Mouse (Mus musculus) lung, postnatal 4 days (tissue): ENCODE results near the gene Ldb1.

Experiments used
- DNase-seq, 2 experiments: peaks; one replicate each; pipeline ENCODE4 v3.0.0; 2021

Ldb1 gene

DNA sequence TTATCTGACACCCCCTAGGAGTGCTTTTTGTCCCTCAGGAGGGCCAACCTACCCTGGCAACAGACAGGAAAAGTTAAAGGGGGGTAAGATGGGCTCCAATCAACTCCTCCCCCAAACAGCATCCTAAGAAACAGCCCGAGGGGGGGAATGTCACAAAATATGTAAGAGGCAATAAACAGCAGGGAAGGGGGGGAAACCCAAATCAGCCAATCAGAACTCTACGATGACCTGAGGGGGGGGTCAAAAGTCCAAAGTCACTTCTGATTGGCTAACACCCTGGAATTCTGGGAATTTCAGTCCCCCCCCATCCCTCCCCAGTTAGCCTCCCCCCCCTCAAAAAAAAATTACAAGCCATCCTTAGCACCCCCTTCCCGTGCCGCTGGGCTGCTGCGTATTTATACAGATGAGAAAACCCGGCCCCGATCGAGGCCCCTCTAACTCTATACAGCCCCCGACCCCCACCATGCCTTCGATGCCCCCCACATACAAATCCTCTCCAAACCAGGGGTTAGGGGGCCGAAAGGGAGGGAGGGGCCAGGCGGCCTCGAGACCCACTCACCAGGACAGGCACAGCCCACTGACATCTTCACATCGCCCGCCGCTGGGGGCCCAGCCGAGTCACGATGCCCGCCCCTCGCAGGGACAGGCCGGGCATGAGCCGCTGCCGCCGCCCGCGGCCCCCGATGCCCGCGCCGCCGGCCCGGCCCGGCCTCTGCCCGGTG, 582 bp downstream of the Ldb1 start, which contains the start of gene Pprc1:
Gene Pprc1 (plus strand): TSS at position 616 of the 722 bp plus-strand sequence.
- DNase-seq, result peak in 1 of 2 experiments; percentile 66

DNA sequence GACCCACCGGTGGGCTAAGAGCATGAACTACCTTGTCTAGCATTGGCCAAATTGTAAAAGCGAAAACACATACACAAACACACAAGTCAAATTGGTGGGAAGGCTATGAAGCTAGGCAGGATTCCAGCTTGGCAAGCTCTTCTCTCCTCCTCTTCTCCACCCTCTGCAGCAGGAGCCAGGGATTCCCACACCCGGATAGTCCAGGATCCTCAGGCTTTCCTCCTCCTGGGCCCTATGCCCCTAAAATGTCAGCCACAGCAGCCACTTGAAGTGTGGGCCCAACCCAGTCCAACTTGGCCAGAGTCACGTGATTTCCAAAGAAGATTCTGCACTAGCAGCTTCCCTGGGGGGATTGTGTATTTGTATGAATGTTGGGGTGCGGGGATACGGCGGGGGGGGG, 1.6 kb downstream of the Ldb1 start:
- peak; percentile 36 to 59 for DNase-seq

DNA sequence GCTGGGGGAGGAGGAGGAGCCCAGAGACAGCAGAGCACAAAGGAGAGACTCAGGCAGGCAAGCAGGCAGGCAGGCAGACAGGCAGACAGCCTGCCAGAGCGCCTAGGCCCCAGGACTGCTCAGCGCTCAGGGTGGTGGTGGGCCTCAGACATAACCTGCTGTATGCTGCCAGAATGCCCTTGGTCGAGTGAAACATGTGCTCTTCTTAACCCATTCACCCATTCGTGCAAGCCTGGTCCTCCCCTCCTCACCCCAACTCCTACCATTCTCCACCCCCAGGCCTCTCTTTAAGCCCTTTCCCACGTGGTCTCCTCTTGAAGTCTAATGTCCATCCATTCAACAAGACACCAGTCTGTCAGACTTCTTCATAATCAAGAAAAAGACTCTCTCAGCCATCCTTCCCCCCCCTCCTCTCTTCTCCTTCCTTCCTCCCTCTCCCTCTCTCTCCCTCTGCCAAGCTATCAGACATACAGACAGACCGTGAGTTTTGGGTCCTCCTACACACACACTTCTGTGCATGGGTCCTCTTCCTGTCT, 2.5 kb downstream of the Ldb1 start:
- DNase-seq, result peak; percentile 29 to 51

DNA sequence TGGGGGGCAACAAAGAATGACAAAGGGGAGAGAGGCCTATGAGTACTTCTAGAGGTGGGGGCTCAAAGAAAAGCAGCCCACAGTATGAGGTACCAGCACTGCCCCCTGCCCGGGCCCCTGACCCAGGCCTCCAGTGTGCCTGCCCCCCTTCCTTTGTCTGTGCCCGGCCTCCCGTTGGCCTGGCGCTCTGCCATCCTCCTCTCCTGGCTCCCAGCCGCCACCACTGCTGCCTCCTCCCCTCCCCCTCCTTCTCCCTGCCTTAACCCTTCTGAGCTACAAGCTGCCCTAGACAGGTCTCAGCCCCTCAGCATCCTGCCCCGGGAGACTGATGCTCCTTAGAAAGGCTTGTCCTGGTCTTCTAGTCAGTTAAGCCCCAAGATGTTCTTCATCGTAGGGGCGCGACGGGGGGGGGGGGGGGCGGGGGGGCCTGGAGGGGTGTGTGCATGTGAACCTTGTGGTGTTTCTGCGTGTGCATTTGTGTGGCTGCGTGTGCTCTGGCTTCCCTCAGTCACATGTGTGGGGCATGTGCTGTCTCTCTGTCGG, 3.0 kb downstream of the Ldb1 start:
- DNase-seq, result peak; percentile 92 to 93

DNA sequence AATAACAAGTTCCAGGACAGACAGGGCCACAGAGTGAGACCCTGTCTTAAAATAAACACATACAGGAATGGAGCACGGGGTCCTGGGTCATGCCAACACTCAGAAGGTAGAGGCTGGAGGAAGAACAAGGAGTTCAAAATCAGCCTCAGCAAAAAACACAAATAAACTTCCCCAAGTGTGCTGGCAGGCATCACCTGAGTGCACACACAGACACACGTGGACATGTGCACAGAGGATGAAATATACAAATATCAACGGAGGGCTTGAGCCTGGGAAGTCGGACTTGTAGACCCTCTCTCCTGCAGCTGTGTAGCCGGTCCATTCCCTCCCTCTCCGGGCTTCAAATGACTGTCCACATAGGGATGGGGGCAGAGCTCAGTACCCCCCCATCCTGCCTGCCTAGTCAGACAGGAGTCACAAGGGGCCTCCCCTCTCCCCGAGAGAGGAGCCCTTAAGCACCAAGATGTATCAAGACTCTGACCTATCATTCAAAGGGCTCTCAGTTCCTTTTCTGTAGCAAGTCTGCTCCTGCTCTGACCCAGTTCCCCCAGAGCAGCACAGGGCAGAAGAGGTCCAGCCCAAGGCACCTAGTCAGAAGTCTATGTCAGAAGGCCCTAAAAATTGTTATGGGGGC, 3.6 kb downstream of the Ldb1 start:
- no peak for DNase-seq

DNA sequence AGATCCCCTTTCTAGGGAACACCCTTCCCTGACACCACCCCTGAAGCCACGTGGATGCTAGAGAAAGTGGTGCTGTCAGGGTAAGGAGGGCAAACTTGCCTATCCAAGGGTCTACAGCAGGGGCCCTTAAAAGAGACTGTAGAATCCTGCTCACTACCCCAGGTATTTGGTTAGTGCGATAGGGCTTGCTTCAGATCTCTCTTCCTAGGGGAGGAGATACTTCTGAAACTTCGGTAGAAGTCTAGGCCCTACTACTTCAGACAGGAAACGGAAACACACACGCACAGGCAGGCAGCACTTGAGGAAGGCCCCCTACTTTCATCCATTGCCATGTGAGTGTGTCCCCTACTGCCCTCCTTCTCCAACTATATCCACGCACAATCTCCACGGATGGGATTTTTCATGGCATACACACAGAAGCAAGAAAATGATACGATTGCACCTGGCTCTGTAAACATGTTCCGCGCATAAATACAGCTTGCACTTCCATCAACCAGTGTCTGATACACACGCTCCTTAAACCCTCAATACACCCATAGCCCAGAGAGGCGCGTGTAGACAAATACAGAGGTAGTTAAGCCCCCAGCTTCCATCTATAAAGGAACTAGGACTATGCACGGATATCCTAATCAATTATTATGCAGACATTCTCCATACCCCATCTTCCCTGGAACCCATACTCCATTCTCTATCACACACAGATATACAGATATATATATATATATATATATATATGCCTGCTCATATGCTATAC, 4.7 kb downstream of the Ldb1 start:
- DNase-seq, result peak in 1 of 2 experiments; percentile 20

DNA sequence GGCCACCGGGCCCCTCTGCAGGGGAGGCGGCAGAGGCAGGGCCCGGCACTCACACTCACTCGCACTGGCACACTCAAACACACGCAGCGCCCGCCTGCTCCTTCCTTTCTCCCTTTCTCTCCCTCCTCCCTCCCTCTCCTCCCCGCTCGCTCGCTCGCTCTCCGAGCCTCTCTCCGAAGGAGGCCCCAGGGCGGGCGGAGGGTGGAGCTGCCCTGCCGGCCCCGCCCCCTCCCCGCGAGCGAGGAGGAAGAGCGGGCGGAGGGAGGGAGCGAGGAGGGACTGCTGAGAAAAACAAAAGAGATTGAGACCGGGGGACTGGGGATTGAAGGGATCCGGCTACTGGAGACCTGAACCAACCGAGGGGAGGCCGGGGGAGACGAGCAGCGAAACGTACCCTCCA, 5.5 kb downstream of the Ldb1 start:
- peak; percentile 93 to 96 for DNase-seq

DNA sequence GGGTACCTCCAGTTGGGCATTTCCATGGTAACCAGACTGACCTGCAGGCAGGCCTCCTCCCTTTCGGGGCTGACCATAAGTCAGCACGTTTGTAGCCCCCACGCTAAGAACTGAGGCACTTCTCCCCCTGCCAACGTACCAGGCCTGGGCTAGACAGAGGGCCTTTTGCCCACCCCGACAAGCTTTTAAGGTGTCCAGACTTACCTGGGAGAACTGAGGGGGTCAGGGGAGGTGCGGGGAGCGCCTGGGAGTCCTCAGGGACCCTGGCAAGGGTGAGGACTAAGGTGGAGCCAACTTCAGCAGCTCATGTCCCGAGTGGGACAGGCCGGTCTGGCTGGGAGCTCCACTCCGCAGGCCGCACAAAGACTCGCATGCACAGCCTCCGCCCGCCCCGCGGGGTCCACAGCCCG, 6.2 kb downstream of the Ldb1 start:
- peak; percentile 38 to 48 for DNase-seq

DNA sequence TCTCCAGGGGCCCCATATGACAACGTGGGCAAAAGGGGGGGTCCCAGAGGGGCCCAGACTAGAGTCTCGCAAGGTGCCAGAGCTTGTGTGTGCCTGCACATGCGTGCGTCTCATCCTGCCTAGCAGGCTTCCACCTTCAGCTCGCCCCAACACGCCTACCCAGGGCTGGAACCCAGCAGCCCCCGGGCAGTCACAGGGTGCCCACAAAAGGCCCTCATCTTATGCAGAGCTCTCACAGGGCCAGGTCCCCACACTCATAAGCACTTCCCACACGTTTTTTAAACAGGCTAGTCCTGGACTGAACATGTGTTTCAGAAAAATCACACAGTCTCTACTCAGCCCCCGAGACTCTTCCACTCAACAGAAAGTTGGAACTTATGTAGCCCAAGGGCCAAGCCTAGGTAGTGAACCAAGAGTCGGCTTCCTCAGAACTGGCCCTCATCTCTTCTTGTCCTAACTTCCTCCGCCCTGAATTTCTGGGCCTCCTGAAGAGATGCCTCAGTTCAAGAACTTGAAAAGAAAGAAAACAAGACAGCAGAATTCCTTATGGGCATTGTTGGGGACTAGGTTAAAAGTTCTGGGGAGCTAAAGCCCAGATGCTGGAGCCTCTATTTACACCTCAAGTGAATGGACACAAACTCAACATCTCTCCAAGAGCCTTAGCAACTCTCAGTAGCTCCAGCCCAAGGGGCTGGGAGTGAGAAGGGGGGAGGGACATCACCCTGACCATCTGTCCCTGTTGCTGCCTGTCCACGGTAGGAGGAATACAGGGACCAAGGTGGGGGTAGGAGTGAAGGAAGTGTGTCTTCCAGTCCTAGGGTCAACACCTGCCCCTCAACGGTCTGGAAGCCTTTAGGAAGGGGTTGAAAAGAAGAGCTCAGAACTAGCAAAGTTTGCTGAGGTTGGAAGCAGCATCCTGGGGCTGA, 6.8 kb downstream of the Ldb1 start:
- DNase-seq, result no peak

DNA sequence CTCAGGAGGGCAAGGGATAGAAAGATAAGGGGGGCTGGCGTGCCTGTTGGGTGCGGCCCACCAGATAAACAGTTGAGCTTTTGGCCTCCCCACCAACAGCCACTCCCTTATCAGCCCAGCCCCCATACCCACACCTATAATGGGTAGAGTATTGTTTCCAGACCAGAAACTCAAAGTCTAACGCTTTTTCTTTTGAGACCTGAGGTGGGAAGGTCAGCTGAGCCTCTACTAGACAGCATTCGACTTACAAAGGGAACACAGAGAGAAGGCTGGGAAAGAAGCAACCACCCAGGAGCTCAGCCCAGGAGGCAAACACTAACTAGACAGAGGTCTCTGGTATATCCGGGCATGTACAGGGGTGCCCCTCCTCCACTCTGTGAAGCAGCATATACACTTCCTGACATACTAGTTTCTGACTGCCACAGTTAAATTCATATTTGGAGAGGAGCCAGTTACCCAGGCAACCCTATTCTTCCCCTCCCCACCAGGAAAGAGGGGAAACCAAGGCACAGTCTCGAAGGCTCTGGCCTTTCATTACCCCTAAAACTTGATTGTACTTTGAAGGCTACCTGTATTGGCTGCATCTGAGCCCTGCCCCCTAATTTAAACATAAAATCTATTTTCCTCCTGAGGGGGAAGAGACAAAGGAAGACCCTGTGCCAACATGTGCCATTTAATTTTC, 7.6 kb downstream of the Ldb1 start:
- DNase-seq, result no peak

DNA sequence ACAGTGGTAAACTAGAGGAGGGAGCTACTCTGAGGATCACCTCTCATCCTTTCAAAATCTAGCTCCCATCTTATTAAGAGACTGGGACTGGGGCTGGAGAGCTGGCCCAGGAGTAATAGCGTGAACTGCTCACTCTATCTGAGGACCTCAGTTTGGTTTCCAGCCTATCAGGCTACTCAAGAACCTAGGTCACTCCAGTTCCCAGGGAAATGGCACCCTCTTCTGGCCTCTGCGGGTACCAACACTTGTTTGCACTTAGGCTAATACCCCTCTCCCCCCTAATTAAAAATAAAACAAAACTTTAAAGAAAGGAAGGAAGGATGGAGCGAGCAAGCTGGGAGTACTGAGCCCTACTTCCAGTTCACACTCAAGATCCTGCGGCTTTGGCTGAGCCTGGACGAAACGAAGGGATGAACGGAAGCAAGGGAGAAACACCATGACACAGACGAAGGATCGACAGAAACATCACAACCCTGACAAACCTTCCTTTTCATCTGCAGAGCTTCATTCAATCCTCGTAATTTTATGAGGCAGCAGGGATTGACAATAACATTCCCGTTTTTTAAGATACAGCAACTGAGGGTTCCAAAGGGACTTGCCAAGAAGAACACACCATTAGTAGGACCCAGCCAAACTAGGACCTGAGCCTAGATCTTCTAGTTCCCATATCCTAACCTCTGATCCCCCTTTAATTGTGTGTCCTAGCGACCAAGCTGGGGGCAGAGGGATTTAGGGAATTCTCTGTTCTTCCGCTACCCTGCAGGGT, 8.4 kb downstream of the Ldb1 start:
- DNase-seq, result peak in 1 of 2 experiments; percentile 44

DNA sequence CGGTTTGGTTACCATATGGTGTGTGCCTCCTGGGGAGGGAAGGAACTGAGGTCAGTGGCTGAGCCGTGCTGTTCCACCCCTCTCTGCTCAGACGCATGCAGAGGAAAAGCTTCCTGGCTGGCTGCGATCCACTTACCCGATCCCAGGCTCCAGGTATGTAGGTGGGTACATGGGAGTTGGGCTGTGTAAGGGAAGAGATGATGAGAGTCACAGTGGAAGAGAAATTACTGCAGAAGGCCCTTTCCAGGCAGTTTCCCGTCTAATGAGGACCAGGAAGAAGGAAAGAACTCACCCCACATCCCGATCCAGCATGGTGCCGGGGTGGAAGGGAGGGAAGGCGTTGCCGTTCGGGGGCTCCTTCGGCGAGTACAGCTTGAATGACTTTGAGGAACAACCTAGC, 9.0 kb downstream of the Ldb1 start:
- DNase-seq, result no peak

DNA sequence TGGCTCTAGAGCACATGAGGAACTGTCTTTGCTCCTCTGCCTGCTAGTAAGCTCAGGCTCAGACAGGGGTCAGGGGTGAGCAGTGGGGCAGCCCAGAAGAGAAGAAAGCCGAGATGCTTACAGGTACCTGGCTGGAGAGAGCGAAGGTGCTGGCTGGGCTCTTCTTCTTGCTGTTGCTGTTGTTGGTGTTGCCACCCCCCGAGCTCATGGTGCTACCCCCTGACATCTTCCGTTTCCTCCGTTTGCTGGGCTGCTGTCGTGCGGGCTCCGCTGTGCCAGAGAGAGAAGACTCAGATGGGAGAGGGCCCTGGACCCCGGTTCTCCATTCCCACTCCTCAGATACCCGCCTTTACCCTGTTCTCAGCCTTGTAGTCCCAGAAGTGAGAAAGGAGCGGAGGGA, 11.1 kb downstream of the Ldb1 start:
- no peak for DNase-seq

DNA sequence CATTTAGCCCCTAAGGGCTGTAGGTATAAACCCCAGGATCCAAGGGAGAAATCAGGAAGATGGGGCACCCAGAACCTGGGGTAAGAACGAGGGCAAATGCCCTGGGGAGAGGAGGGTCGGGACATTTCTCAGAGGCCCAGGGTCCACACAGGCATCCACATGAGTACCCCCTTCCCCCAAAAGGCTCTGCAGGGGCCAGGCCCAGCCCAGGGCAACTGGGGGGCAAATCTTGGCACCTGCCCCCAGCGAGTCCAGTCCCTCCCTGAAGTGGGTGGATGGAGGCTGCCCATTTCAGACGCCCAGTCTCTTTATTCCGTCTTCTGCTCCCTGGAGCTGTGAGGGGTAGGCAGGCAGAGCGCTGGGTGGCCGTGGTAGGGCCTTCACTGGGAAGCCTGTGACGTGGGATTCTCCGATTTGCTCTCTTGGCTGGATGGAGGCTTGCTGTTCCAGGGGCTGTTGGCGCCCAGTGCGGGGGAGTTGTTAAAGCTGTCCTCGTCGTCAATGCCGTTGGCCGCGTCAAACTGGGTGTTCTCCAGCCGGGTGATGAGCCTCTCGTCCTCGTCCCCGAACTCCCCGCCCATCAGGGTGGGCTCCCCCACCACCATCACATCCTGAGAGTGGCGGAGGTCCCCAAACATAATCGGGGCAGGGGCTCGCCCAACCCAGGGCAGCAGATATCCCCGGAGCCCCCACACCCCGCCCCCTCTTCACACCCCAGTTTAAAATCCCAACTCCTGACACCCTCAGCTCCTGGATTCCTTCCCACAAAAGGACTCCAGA, 12.1 kb downstream of the Ldb1 start:
- DNase-seq, result no peak

DNA sequence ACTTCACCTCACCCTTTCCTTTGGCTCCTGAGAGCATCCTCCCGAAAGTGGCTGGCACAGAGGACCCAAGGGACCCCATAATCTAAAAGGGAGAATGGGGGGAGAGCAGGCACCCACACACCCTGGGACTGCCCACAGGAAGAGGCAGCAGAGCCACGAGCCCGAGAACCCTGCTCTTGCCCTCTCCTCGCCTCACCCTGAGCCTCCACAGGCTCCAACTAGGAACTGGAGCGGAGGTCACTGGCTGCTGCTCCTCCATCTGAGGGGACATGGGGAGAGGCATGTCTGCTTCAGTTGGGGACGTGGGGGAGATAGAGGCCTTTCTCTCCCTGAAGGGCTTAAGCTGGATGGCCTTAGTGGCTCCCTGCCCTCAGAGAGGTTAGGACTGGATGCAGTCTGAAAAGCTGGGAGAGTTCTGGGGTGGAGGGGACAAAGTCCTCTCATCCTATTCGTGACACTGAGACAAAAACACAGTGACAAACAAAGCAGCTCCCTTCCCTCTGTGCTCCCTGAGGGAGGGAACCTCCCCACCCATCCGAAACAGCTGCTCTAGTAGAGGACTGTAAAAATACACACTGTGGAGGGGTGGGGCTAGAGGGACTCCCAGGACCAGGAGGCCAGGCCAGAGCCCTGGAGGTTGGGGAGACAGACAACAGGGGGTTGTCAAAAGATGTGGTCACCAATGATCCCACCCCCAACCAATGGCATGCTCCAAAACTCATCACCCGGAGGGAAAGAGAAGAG, 13.2 kb downstream of the Ldb1 start:
- no peak for DNase-seq

DNA sequence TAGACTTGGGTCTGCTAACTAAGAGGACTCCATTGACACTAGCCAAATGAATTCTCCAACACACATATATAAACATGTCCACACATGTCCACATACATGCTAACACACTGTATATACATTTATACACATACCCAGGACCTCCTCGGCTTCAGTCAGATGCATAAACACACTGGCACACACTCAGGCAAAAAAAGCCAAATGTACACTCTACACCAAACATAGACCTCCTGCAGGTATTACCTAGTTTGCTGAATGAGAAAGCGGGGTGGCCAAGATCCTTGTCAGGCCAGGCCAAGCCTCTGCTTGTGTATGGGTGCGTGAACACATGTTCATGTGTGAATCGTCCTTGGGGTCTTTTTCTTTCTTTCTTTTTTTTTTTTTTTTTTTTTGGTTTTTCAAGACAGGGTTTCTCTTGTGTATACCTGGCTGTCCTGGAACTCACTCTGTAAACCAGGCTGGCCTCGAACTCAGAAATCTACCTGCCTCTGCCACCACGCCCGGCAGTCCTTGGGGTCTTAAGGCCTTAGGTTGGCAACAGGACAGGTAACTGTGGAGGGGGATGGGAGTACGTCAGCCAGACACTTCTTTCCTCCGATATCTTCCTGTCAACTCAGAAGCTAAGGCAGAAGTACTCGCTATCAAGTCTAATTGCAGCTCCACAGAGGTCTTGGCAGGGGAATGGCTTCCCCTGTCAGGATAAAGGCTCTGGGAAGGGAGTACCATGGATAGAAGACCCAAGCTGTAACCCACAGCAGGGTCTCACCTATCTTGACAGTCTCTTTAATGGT, 14.6 kb downstream of the Ldb1 start:
- DNase-seq, result no peak

DNA sequence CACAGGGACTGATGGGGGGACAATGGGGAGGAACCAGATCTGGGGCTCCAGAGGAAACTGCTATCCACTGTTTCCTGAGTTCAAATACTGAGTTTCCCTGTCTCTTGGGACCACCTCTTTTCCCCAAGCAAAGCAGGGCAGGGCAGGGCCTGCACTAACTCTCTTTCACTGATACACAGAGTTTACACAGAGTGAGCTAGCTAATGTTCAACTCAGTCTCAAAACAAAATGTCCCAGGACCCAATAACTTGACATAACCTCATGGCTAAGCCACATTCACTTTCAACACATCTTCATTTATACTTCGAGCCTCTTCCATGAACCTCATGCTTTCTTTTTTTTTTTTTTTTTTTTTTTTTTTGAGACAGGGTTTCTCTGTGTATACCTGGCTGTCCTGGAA, 15.4 kb downstream of the Ldb1 start:
- DNase-seq, result no peak

DNA sequence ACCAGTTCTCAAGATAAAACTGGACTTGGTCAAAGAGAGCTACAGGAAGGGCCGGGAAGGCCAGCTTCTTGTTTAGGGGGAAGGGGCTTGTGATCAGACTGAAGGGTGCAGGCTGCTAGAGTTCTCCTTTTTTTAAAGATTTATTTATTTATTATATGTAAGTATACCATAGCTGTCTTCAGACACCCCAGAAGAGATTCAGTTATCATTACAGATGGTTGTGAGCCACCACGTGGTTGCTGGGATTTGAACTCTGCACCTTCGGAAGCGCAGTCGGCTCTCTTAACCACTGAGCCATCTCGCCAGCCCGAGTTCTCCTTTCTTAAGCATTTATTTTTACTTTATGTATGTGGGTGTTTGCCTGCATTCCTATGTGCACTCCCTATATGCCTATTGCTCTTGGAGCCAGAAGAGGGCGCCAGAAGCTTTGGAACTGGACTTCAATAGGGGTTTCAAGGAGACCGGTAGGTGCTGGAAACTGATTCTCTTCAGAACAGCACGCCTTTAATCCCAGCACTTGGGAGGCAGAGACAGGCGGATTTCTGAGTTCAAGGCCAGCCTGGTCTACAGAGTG, 16.2 kb downstream of the Ldb1 start:
- no peak for DNase-seq
